ENCODE assay signal across 8 mouse cellular contexts in genomic region chr13:19619216-19619927, GRCm38 (mm10). TPM values are rescaled to one million over a fixed set of nuclear protein-coding genes. Genes with fewer than 3 reads are reported as not detected.
DNase-seq lines count a peak whose midpoint lies in the region; ATAC-seq and TF ChIP-seq lines count a peak whose summit lies in the region.

TSS of gene Epdr1 (minus strand) at chr13:19619927.

- peak within 1 kb of the TSS; percentile 91 for H3K9ac ChIP-seq in forebrain, postnatal 0 days
- peak within 1 kb of the TSS; percentile 82 for H3K9ac ChIP-seq in lung, embryonic 15.5 days

- intact Hi-C loops in heart, postnatal 36 days (cut with DNase I): no loop called here

- peak within 1 kb of the TSS; percentile 98 for H3K27ac ChIP-seq in cerebellum, adult 2 months (ENCODE audit: insufficient read depth, low read length)
- peak within 1 kb of the TSS; percentile 85 for H3K27ac ChIP-seq in forebrain, postnatal 0 days (ENCODE audit: low read depth, low read length)
- H3K27ac ChIP-seq in lung, embryonic 15.5 days: no peak within 1 kb of the TSS

- peak; percentile 91 for ATAC-seq in forebrain, postnatal 0 days
- peak; percentile 80 for ATAC-seq in lung, embryonic 15.5 days (ENCODE audit: borderline replicate concordance, extremely low read depth, low FRiP score, low TSS enrichment)

- H3K36me3 ChIP-seq in forebrain, postnatal 0 days (ENCODE audit: insufficient read depth): no peaks in the 10 kb centered on the region
- H3K36me3 ChIP-seq in lung, embryonic 15.5 days: no peaks in the 10 kb centered on the region

- peak; percentile 68; the same call in 1 of the 2 replicates for TF ChIP-seq POLR2A in cerebellum, adult 2 months (IDR thresholded peaks at IDR 0.05; ENCODE audit: borderline replicate concordance, insufficient read depth, low read length)

- 1% methylated on average over 46 of the region's 46 CpGs for WGBS in cerebellum, adult 2 months
- WGBS in forebrain, postnatal 0 days: 1% methylated on average over 46 of the region's 46 CpGs
- WGBS in lung, embryonic 15.5 days: 1% methylated on average over 46 of the region's 46 CpGs

- H3K9me3 ChIP-seq in forebrain, postnatal 0 days (ENCODE audit: low read length): no peaks in the 10 kb centered on the region
- H3K9me3 ChIP-seq in lung, embryonic 15.5 days: no peaks in the 10 kb centered on the region

- DNase-seq in MN1 (ENCODE audit: low spot score): peak; percentile 78
- peak; percentile 88 to 89 for DNase-seq in cerebellum, adult 2 months
- peak; percentile 88 for DNase-seq in forebrain, postnatal 0 days
- DNase-seq in heart, postnatal 36 days: peak; percentile 32 to 53
- peak; percentile 57 to 74 for DNase-seq in layer of hippocampus, adult 8-10 months (ENCODE audit: low spot score in 2 of 2)
- DNase-seq in ovary, postnatal 14 days (ENCODE audit: low spot score): peak; percentile 42
- peak; percentile 44 for DNase-seq in thymus, postnatal 25 days

- H3K4me1 ChIP-seq in cerebellum, adult 2 months (ENCODE audit: control insufficient read depth, insufficient read depth, low read length): peaks cover 6% of the 10 kb centered on the region; the same call in 1 of the 2 replicates
- H3K4me1 ChIP-seq in forebrain, postnatal 0 days (ENCODE audit: insufficient read depth): peaks cover 4% of the 10 kb centered on the region; the same call in 1 of the 2 replicates
- H3K4me1 ChIP-seq in lung, embryonic 15.5 days: peaks cover 12% of the 10 kb centered on the region; the same call in 1 of the 2 replicates

- H3K4me3 ChIP-seq in cerebellum, adult 2 months (replicated peaks; ENCODE audit: insufficient read depth, low read depth, low read length): peak within 1 kb of the TSS; percentile 78
- peak within 1 kb of the TSS; percentile 88 for H3K4me3 ChIP-seq in forebrain, postnatal 0 days (ENCODE audit: low read depth, low read length)
- peak within 1 kb of the TSS; percentile 67 for H3K4me3 ChIP-seq in lung, embryonic 15.5 days

- H3K27me3 ChIP-seq in cerebellum, adult 2 months (ENCODE audit: control insufficient read depth, insufficient read depth, low read length): no peaks in the 10 kb centered on the region
- 0 out of 2 replicates have a peak, but pooled peaks cover 8% of the 10 kb centered on the region for H3K27me3 ChIP-seq in forebrain, postnatal 0 days (ENCODE audit: insufficient read depth, low read length)
- peaks cover 9% of the 10 kb centered on the region; the same call in 1 of the 2 replicates for H3K27me3 ChIP-seq in lung, embryonic 15.5 days

- H3K4me2 ChIP-seq in forebrain, postnatal 0 days (ENCODE audit: low read depth): peak within 1 kb of the TSS; percentile 84
- H3K4me2 ChIP-seq in lung, embryonic 15.5 days: peak within 1 kb of the TSS; percentile 98

- TF ChIP-seq CTCF in cerebellum, adult 2 months (IDR thresholded peaks at IDR 0.05; ENCODE audit: borderline replicate concordance, insufficient read depth, low read depth, low read length): peak; percentile 70; the same call in 1 of the 2 replicates
- peak; percentile 78 for TF ChIP-seq CTCF in forebrain, postnatal 0 days (IDR thresholded peaks at IDR 0.05; ENCODE audit: low read depth)

RNA-seq across cellular contexts. Expression of gene Epdr1, which starts in this region (rescaled TPM):
- polyA plus RNA-seq in cerebellum, adult 2 months (2012; rRNA removed): 175 and 181 TPM in 2 replicates
- 29.6 and 29.8 TPM in 2 replicates for total RNA-seq in forebrain, postnatal 0 days (2014; rRNA removed)
- 29.1 and 34.4 TPM in 2 replicates for polyA plus RNA-seq in forebrain, postnatal 0 days (2015; fragmentation: Nextera tagmentation; extraction: Ambion mirVana)
- 10 to 100 TPM; 18.1 to 20.4 TPM for total RNA-seq in heart, postnatal 36 days (2021)
- total RNA-seq in layer of hippocampus, adult 8-10 months (2022): 100 to 1,000 TPM; 106 to 128 (median 117) TPM
- 24.5 and 25.1 TPM in 2 replicates for polyA plus RNA-seq in lung, embryonic 15.5 days (2015; fragmentation: Nextera tagmentation; extraction: Ambion mirVana)
